Mouse (Mus musculus): ENCODE results near the gene Rmnd5a.

The Rmnd5a gene

GRCm38 (mm10) chr6:71427996-71428725 lies 12.3 kb downstream of the Rmnd5a start:
- no peak overlapping the region for H3K4me3 ChIP-seq (replicated peaks; ENCODE audit: low read length)
- H3K36me3 ChIP-seq (ENCODE audit: insufficient read depth, low read length): peaks cover 46% of the 10 kb centered on the region
- peaks cover 17% of the 10 kb centered on the region for H3K4me1 ChIP-seq (replicated peaks; ENCODE audit: low read depth, low read length)
- no peaks in the 10 kb centered on the region for H3K9me3 ChIP-seq (ENCODE audit: low read length)
- no peaks in the 10 kb centered on the region for H3K27me3 ChIP-seq (ENCODE audit: insufficient read depth, low read length)
- TF ChIP-seq NANOG (IDR thresholded peaks at IDR 0.05; ENCODE audit: borderline replicate concordance, low read length) (no peak), CTCF (conservative IDR thresholded peaks at IDR 0.05; ENCODE audit: low read length) (no peak), POU5F1 (IDR thresholded peaks at IDR 0.05; ENCODE audit: borderline replicate concordance, low read length) (no peak)

- Histone ChIP-seq H3K4me1 (replicated peaks; ENCODE audit: low read depth, low read length) (peaks cover 11% of the 10 kb centered on the region), H3K9me3 (ENCODE audit: low read length) (no peaks in the 10 kb centered on the region), H3K36me3 (ENCODE audit: insufficient read depth, low read length) (peaks cover 61% of the 10 kb centered on the region), H3K27me3 (ENCODE audit: insufficient read depth, low read length) (no peaks in the 10 kb centered on the region), H3K4me3 (replicated peaks; ENCODE audit: low read length) (no peak overlapping the region)
- TF ChIP-seq CTCF (conservative IDR thresholded peaks at IDR 0.05; ENCODE audit: low read length): no peak
- no peak for TF ChIP-seq NANOG (IDR thresholded peaks at IDR 0.05; ENCODE audit: borderline replicate concordance, low read length)
- TF ChIP-seq POU5F1 (IDR thresholded peaks at IDR 0.05; ENCODE audit: borderline replicate concordance, low read length): no peak
Measured at GRCm38 (mm10) chr6:71425681-71426080, 14.8 kb downstream of the Rmnd5a start.

- H3K27me3 ChIP-seq (ENCODE audit: insufficient read depth, low read length): no peaks in the 10 kb centered on the region
- H3K36me3 ChIP-seq (ENCODE audit: insufficient read depth, low read length): peaks cover 70% of the 10 kb centered on the region
- no peaks in the 10 kb centered on the region for H3K9me3 ChIP-seq (ENCODE audit: low read length)
- H3K4me1 ChIP-seq (replicated peaks; ENCODE audit: low read depth, low read length): 0 out of 2 replicates have a peak, but pooled peaks cover 4% of the 10 kb centered on the region
- TF ChIP-seq POU5F1 (IDR thresholded peaks at IDR 0.05; ENCODE audit: borderline replicate concordance, low read length) (no peak), CTCF (conservative IDR thresholded peaks at IDR 0.05; ENCODE audit: low read length) (peak; percentile 42), NANOG (IDR thresholded peaks at IDR 0.05; ENCODE audit: borderline replicate concordance, low read length) (no peak)
- H3K4me3 ChIP-seq (replicated peaks; ENCODE audit: low read length): no peak overlapping the region
Measured at GRCm38 (mm10) chr6:71423116-71423515, 17.3 kb downstream of the Rmnd5a start.

- H3K36me3 ChIP-seq (ENCODE audit: insufficient read depth, low read length): peaks cover 66% of the 10 kb centered on the region
- no peaks in the 10 kb centered on the region for H3K27me3 ChIP-seq (ENCODE audit: insufficient read depth, low read length)
- no peak for TF ChIP-seq POU5F1 (IDR thresholded peaks at IDR 0.05; ENCODE audit: borderline replicate concordance, low read length)
- no peak for TF ChIP-seq CTCF (conservative IDR thresholded peaks at IDR 0.05; ENCODE audit: low read length)
- TF ChIP-seq NANOG (IDR thresholded peaks at IDR 0.05; ENCODE audit: borderline replicate concordance, low read length): no peak
- H3K4me3 ChIP-seq (replicated peaks; ENCODE audit: low read length): no peak overlapping the region
- no peaks in the 10 kb centered on the region for H3K9me3 ChIP-seq (ENCODE audit: low read length)
- H3K4me1 ChIP-seq (replicated peaks; ENCODE audit: low read depth, low read length): 0 out of 2 replicates have a peak, but pooled peaks cover 4% of the 10 kb centered on the region
Measured at GRCm38 (mm10) chr6:71422162-71422561, 18.3 kb downstream of the Rmnd5a start.

GRCm38 (mm10) chr6:71420848-71421247 lies 19.6 kb downstream of the Rmnd5a start:
- no peak overlapping the region for H3K4me3 ChIP-seq (replicated peaks; ENCODE audit: low read length)
- TF ChIP-seq POU5F1 (IDR thresholded peaks at IDR 0.05; ENCODE audit: borderline replicate concordance, low read length): no peak
- no peak for TF ChIP-seq NANOG (IDR thresholded peaks at IDR 0.05; ENCODE audit: borderline replicate concordance, low read length)
- TF ChIP-seq CTCF (conservative IDR thresholded peaks at IDR 0.05; ENCODE audit: low read length): no peak
- H3K9me3 ChIP-seq (ENCODE audit: low read length): no peaks in the 10 kb centered on the region
- H3K36me3 ChIP-seq (ENCODE audit: insufficient read depth, low read length): peaks cover 60% of the 10 kb centered on the region
- no peaks in the 10 kb centered on the region for H3K27me3 ChIP-seq (ENCODE audit: insufficient read depth, low read length)
- H3K4me1 ChIP-seq (replicated peaks; ENCODE audit: low read depth, low read length): 0 out of 2 replicates have a peak, but pooled peaks cover 4% of the 10 kb centered on the region

GRCm38 (mm10) chr6:71418874-71419273 lies 21.6 kb downstream of the Rmnd5a start:
- H3K4me1 ChIP-seq (replicated peaks; ENCODE audit: low read depth, low read length): 0 out of 2 replicates have a peak, but pooled peaks cover 4% of the 10 kb centered on the region
- H3K9me3 ChIP-seq (ENCODE audit: low read length): no peaks in the 10 kb centered on the region
- peaks cover 68% of the 10 kb centered on the region for H3K36me3 ChIP-seq (ENCODE audit: insufficient read depth, low read length)
- no peak for TF ChIP-seq CTCF (conservative IDR thresholded peaks at IDR 0.05; ENCODE audit: low read length)
- TF ChIP-seq NANOG (IDR thresholded peaks at IDR 0.05; ENCODE audit: borderline replicate concordance, low read length): no peak
- no peak for TF ChIP-seq POU5F1 (IDR thresholded peaks at IDR 0.05; ENCODE audit: borderline replicate concordance, low read length)
- H3K4me3 ChIP-seq (replicated peaks; ENCODE audit: low read length): no peak overlapping the region
- H3K27me3 ChIP-seq (ENCODE audit: insufficient read depth, low read length): no peaks in the 10 kb centered on the region

GRCm38 (mm10) chr6:71415446-71415845 lies 25.0 kb downstream of the Rmnd5a start:
- H3K4me3 ChIP-seq (replicated peaks; ENCODE audit: low read length): no peak overlapping the region
- H3K36me3 ChIP-seq (ENCODE audit: insufficient read depth, low read length): peaks cover 69% of the 10 kb centered on the region
- H3K27me3 ChIP-seq (ENCODE audit: insufficient read depth, low read length): no peaks in the 10 kb centered on the region
- no peak for TF ChIP-seq POU5F1 (IDR thresholded peaks at IDR 0.05; ENCODE audit: borderline replicate concordance, low read length)
- TF ChIP-seq CTCF (conservative IDR thresholded peaks at IDR 0.05; ENCODE audit: low read length): no peak
- no peak for TF ChIP-seq NANOG (IDR thresholded peaks at IDR 0.05; ENCODE audit: borderline replicate concordance, low read length)
- no peaks in the 10 kb centered on the region for H3K9me3 ChIP-seq (ENCODE audit: low read length)
- 0 out of 2 replicates have a peak, but pooled peaks cover 2% of the 10 kb centered on the region for H3K4me1 ChIP-seq (replicated peaks; ENCODE audit: low read depth, low read length)

GRCm38 (mm10) chr6:71414624-71415023 lies 25.8 kb downstream of the Rmnd5a start:
- no peak overlapping the region for H3K4me3 ChIP-seq (replicated peaks; ENCODE audit: low read length)
- H3K27me3 ChIP-seq (ENCODE audit: insufficient read depth, low read length): no peaks in the 10 kb centered on the region
- H3K9me3 ChIP-seq (ENCODE audit: low read length): no peaks in the 10 kb centered on the region
- peaks cover 8% of the 10 kb centered on the region for H3K4me1 ChIP-seq (replicated peaks; ENCODE audit: low read depth, low read length)
- peaks cover 63% of the 10 kb centered on the region for H3K36me3 ChIP-seq (ENCODE audit: insufficient read depth, low read length)
- TF ChIP-seq CTCF (conservative IDR thresholded peaks at IDR 0.05; ENCODE audit: low read length) (no peak), POU5F1 (IDR thresholded peaks at IDR 0.05; ENCODE audit: borderline replicate concordance, low read length) (no peak), NANOG (IDR thresholded peaks at IDR 0.05; ENCODE audit: borderline replicate concordance, low read length) (no peak)

Data from E14TG2a.4 (cell line).